Mouse (Mus musculus): ENCODE data around the gene Hlcs.

- TF ChIP-seq CTCF (IDR thresholded peaks at IDR 0.05; ENCODE audit: low read depth): no peak
- TF ChIP-seq EP300 (IDR thresholded peaks at IDR 0.05; ENCODE audit: low read depth): no peak
Measured at GRCm38 (mm10) chr16:94239567-94239966, 73.8 kb downstream of the Hlcs start.
